Mouse (Mus musculus): ENCODE data around the gene Ablim1. TPM values are rescaled to one million over a fixed set of nuclear protein-coding genes. Genes with fewer than 3 reads are reported as not detected.

Ablim1 gene
- total RNA-seq, 2 experiments from 2014 or later, result 417 to 451 TPM

GRCm38 (mm10) chr19:57200477-57201089, 114.1 kb downstream of the Ablim1 start:
- intact Hi-C loops (cut with DNase I), result loop anchor here (2.0 kb wide), 1 partner anchor 38 kb away; no protein-coding TSS in a partner anchor
- DNase-seq (ENCODE audit: low spot score), result no peak

- intact Hi-C loops (cut with DNase I), result loop anchor here (5.0 kb wide), 1 partner anchor 113 kb away; the partner anchor contains the start of gene Ablim1
These were observed 115.4 kb downstream of the Ablim1 start for GRCm38 (mm10) chr19:57199361-57199760.

GRCm38 (mm10) chr19:57198531-57198930, 116.2 kb downstream of the Ablim1 start:
- intact Hi-C loops (cut with DNase I), result loop anchor here (5.0 kb wide), 1 partner anchor 114 kb away; the partner anchor contains the start of gene Ablim1
- DNase-seq (ENCODE audit: low spot score), result no peak

More at GRCm38 (mm10) chr19:57199361-57199760, 115.4 kb downstream of the Ablim1 start:
- no peak for DNase-seq (ENCODE audit: low spot score)

DNA sequence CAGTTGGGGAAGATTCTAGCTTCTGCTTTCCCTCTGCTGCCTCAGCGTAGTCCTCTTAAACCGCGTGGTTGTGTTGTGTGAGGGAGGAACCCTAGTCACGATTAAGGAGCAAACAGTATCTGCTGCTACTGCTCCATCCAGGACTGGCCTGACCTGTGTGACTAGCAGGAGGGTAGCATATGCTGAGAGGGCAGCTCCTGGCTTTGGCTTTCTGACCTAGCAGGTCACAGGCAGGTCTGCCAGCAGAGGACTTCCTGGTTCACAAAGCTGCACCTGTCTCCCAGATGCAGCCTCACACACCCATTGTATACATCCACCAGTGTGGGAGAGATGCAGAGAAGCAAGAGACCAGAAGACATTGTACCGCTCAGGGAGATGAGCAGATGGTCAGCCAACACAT, 116.7 kb downstream of the Ablim1 start:
- intact Hi-C loops (cut with DNase I), result loop anchor here (5.0 kb wide), 1 partner anchor 114 kb away; the partner anchor contains the start of gene Ablim1

DNA sequence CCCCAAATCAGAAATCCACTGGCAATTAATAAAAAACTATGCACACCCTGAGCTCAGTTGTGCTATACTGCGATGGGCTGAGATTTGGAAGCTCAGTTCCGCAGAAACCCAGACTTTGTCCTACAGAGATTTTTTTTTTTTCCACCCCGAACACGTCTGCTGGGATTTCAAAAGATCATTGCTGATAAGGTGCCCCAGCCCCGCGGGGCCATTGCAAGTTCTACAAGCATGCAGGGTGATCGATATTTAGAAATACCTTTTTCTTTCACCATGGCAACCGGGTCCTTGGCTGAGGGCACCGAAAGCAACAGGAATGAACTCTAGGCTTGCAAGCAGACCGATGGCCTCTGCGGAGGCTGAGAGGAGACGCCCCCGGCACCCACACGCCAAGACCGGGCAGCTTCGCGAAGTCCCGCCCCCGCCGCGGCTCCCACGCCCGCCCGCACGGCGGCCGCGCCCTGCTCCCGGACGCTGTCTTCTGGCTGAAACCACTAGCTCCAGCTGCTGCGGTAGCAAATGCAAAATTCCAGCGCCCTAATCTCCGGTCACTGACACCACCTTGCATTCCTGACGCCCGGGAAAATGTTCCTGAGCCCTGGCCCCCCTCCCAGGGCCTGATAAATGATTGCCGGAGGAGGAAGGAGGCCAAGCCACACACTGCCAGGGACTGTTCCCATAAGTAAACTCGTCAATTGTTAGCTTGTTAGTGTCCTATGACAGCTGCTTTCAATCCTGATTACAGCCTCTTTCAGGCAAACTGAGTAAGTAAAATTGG, 117.5 kb downstream of the Ablim1 start:
- DNase-seq (ENCODE audit: low spot score), result peak; percentile 82
- intact Hi-C loops (cut with DNase I), result loop anchor here (2.0 to 5.0 kb wide), 3 partner anchors 34 to 115 kb away; partner anchors contain the start of gene Ablim1

More for the DNA sequence above, 116.7 kb downstream of the Ablim1 start:
- no peak for DNase-seq (ENCODE audit: low spot score)

GRCm38 (mm10) chr19:57196616-57197015, 118.1 kb downstream of the Ablim1 start:
- no peak for DNase-seq (ENCODE audit: low spot score)
- intact Hi-C loops (cut with DNase I), result loop anchor here (2.0 to 5.0 kb wide), 3 partner anchors 34 to 116 kb away; partner anchors contain the start of gene Ablim1

- no peak for DNase-seq (ENCODE audit: low spot score)
- intact Hi-C loops (cut with DNase I), result loop anchor here (5.0 kb wide), 1 partner anchor 117 kb away; the partner anchor contains the start of gene Ablim1
These were observed 119.4 kb downstream of the Ablim1 start for GRCm38 (mm10) chr19:57195169-57195930.

- intact Hi-C loops (cut with DNase I), result no loop called here
- no peak for DNase-seq (ENCODE audit: low spot score)
These were observed 120.8 kb downstream of the Ablim1 start for GRCm38 (mm10) chr19:57193958-57194357.

DNA sequence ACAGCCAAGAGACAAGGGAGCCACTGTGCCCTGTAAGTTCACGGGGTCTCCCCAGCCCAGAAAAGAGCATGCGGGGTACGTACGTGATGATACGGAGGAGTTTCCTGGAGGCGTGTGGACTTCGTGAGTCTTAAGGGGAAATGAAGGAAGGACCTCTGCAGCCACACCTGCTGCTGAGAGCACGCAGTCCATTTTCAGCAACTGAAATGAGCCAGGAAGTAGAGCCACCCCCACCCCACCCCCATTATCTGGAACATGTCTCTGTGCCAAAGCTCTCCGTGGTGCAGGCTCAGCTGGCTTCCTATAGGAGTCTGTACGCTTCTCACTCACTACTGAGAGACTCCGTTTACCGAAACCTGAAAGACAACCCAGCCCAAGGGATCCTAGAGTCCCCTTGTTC, 121.3 kb downstream of the Ablim1 start:
- no peak for DNase-seq (ENCODE audit: low spot score)
- intact Hi-C loops (cut with DNase I), result no loop called here

GRCm38 (mm10) chr19:57191109-57191508, 123.6 kb downstream of the Ablim1 start:
- intact Hi-C loops (cut with DNase I), result no loop called here
- DNase-seq (ENCODE audit: low spot score), result no peak

GRCm38 (mm10) chr19:57189427-57189826, 125.3 kb downstream of the Ablim1 start:
- intact Hi-C loops (cut with DNase I), result no loop called here
- DNase-seq (ENCODE audit: low spot score), result no peak

GRCm38 (mm10) chr19:57188553-57188952, 126.2 kb downstream of the Ablim1 start:
- DNase-seq (ENCODE audit: low spot score), result no peak
- intact Hi-C loops (cut with DNase I), result no loop called here

GRCm38 (mm10) chr19:57185021-57185420, 129.7 kb downstream of the Ablim1 start:
- no peak for DNase-seq (ENCODE audit: low spot score)
- intact Hi-C loops (cut with DNase I), result no loop called here

DNA sequence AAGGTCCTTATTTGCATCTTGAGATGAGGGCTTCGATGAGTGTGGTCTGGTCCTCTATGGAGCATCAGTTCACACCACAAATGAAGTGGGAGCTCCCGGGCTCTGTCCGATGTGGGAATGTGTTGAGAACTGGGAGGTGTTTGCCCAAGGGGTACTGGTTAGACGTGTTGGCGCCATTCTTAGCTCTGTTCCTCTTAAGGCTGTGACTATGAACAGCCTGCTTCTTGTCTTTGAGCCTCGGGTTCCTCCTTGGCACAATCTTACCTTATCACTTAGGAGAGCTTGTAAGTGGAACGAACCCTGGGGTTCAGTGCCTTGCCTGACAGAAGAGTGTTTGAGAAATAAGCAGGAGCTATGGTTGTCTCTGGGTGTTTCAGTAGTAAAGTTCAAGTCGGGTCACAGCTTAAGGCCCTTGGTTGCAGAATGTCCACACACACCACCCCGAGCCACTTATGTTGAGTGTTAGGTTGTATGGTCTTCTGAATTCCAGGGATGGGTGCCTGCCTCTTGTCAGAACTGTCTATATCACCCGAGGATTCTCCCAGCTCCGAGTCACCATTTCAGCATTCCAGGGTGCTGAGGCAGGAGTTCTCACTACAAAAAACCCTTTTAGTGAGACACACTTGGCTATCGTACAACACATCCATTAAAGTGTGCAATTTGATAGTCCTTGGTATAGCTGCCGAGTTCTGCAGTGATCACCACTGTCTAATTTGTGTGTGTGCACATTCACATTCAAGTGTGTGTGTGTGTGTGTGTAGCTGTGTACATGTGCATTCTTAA, 131.6 kb downstream of the Ablim1 start:
- DNase-seq (ENCODE audit: low spot score), result no peak
- intact Hi-C loops (cut with DNase I), result no loop called here

DNA sequence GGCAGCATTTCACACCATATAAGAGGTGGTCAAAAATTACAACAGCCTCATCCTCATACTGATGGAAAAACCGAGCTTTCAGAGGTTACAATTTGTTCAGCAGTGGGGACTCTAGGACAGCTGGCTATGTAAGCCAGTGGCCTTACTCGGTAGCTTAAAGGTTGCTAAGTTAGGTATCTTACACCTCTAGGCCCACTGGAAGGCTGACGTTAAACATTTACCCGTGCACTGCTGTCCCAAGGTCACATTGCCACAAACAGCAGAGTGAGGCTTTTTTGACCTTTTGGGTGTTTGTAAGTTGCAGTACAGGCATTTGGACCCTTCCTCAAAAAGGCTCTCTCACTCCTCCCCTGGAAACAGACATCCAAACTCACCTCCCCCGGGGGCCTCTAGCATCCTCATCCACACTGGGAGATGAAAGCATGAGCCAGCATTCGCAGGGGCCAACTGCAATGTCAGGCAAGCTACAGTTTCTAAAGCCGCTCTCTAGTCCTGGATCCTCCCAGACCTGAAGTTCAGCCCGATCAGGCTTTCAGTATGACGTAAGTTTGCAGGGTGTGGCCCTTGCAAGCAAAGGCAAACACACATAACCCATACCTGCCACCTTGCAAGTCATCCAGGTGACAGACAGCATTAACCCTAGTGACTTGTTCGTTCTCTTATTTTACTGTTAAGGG, 132.7 kb downstream of the Ablim1 start:
- no peak for DNase-seq (ENCODE audit: low spot score)
- intact Hi-C loops (cut with DNase I), result no loop called here

DNA sequence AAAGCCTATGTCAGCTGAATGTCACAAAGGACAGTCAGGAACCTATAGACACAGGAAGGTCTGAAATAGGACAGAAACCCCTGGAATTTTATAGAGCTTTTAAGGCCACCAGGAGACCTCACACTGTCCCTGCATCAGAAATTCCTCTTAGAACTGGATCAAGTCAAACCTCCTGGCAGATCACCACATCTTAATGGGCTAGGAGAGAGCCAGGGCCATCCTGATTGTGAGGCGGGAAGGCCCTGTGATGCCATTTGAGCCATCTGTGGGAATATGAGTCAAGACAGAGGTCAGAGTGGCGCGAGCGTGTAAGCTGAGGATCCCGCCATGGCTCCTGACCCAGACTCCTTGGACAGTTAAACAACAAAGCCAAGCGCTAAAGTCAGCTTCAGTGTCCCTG, 133.4 kb downstream of the Ablim1 start:
- intact Hi-C loops (cut with DNase I), result no loop called here

DNA sequence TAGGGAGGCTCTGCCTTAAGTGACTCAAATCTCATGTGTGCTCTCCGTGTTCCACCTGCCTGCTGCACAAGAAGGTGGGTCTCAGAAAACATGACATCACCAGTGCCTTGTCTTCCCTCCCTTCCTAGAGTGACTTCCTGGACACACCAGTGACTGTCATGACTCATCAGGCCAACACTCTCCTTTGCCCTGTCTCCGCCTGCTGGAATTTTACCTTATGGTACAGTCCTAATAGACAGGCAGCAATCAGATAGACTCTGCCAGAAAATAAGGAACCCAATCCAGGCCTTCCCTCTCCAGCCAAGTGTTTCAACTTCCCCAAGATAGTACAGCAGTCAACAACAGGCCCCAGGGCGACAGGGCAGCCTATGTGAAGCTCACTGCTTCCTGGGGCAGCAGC, 133.8 kb downstream of the Ablim1 start:
- no peak for DNase-seq (ENCODE audit: low spot score)
- intact Hi-C loops (cut with DNase I), result no loop called here

More for the DNA sequence above, 133.4 kb downstream of the Ablim1 start:
- no peak for DNase-seq (ENCODE audit: low spot score)

DNA sequence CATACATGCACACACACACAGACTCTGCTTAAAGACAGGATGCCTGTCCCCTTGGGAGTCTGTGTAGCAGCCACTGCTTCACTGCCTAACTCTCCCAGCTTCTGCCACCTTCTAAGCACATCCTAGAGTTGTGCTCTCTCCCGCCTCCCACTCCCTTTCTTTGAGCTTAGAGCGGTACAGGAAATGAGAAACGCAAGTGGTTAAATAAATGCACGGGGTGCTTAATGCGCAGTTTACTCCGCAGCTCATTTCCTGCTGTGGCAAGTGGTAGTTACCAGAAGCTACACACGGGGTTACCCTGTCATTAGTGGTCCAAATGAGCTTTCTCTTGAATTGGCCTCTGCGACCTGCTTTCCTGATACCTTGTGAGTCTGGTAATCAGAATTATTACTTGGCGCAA, 134.4 kb downstream of the Ablim1 start:
- intact Hi-C loops (cut with DNase I), result no loop called here

GRCm38 (mm10) chr19:57179269-57179668, 135.4 kb downstream of the Ablim1 start:
- DNase-seq (ENCODE audit: low spot score), result no peak
- intact Hi-C loops (cut with DNase I), result no loop called here

More for the DNA sequence above, 134.4 kb downstream of the Ablim1 start:
- DNase-seq (ENCODE audit: low spot score), result no peak
